Mouse (Mus musculus) urinary bladder, adult 18-20 months (tissue): ENCODE results near the gene Pcgf3.
"Not testable (repeated sequence)": the region's sequence is repeated elsewhere in the genome, so short reads cannot be mapped to it uniquely, and the experiment has no call there.

Experiments
- DNase-seq, 2 experiments: peaks; one replicate each; pipeline ENCODE4 v3.0.0; 2022; ENCODE audit warnings: low spot score in 2 of 2, mixed read lengths in 2 of 2

Pcgf3 gene

DNA sequence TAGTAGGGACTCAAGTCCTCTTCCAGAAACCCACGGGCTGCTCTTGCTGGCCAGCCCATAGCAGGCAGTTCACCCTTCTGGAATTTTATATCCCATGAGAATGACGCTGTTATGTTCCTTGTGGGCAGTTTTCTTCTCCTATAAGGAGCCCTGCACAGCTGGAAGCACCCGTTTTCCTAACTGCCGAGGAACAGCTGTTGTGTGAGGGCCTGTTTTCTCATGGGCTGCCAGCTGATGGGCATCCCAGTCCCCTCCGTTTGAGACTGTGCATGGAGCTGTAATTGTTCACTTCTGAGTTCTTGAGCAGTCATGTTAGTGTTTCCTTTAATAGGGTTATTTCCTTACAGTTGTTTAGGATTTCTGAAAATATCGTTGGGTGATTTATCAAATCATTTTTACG is 8.6 kb downstream of the Pcgf3 start:
- no peak for DNase-seq

DNA sequence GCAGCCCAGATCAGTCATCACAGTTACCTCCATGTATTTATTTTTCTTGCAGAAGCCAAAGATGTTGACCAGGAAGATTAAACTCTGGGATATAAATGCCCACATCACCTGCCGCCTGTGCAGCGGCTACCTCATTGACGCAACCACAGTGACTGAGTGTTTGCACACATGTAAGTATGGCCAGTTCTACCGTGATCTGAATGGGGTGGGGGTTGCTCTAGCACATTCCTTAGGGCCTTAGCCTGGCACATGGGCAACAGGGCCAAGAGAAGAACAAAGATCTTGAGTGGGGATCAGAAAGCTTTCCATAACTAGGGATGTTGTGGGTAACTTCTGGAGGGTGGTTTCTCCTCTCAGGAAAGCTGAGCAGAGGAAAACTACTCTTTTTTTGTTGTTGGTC is 12.7 kb downstream of the Pcgf3 start:
- DNase-seq = no peak

DNA sequence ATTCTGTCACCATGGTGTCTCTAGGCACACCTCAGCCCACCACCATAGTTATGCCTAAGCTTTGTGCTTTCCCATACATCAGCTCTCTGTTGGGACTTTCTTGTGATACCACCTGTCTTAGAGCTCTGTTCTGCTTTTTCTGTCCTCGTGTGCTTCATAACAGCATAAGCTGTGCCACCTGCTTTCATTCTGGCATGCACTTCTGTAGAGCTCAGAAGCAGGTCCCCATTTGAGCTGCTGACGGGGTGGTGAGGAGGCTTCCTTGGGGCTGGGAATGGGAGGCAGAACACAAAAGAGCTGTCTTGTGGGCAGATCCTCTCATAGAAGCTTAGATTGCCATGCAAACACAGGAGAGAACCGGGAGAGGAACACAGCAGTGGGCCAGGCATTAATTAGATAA is 14.9 kb downstream of the Pcgf3 start:
- DNase-seq = no peak

DNA sequence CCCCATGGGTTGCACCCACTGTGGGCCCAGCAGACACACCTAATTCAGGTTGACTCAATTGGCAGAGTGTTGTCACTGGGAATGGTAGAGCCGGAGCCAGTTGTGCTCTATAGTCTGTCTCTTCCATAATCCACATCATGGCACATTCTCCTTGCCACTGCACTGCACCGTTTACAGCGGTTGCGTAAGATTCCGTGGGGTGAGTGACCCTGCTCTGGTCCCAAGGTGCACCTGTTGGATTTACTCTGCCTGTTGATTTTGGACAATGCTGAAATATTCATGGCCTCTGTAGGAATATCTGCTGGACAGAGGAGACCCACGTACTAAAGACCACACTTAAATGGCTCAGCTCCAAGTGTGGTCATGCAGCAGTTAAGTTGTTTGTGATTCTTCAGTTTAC is 22.0 kb downstream of the Pcgf3 start:
- no peak for DNase-seq

DNA sequence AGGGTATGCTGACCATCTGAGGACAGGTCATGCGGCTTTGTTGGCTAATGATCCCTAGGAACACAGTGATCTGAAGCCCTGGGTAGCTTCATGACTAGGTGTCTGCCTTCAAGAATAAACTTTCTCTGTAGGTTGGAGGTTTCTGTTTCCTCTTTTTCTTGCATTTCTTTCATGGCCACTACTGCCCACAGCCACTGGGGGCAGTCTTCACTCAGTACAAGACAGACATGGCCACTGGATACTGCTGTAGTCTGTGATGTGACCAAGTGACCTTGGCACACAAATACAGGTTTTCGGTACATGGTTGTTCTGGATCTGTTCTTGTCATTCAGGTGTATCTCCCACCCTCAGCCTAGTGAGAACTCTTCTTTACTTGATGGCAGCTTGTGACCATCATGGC is 24.2 kb downstream of the Pcgf3 start:
- no peak for DNase-seq

DNA sequence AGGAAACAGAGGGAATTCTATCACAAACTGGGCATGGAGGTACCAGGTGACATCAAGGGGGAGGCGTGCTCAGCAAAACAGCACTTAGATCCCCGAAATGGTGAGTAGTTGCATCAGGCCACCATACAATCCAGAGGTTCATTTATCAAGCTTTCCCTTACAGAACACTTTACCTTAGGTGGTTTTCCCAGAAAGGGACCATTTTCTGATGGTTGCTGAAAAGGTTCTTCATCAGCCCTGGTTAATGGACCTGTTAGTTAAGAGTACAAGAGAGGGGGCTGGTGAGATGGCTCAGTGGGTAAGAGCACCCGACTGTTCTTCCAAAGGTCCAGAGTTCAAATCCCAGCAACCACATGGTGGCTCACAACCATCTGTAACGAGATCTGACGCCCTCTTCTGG is 25.1 kb downstream of the Pcgf3 start:
- not testable (repeated sequence) for DNase-seq

DNA sequence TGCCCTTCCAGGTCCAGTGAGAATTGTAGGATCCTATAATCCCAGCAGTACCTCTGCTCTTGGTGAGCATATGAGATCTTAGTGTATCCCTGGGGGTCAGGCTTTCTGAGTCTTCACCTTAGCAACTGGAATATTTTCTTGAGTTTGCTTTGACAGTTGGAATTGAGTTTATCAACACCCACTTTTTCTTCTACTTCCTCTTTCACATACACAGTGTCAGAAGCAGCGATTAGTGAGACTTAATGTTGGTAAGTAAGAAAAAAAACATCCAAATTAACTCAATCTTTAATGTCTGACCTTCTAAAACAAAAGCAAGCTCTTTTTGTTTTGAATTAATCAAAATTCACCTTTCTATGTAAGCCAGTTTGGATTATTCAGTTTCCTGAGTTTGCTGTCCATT is 40.5 kb downstream of the Pcgf3 start:
- no peak for DNase-seq

DNA sequence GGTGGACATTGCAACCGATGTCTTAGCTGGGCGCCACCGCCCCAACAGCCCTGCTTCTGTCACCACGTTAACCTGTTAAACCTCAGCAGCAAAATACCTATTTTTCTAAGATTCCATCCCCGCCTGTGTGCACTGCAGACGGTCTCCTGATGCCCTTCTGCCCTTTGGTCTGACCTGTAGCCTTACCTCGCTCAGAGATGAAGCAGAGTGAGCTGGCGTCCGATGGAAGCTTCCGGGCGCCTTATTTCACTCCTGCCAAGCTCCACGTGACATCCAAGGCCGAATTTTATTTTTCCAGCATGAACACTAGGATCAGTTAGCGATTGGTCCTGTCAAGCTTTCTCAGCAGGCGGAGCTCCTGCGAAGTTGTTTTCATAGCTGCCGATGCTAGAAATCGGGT is 41.3 kb downstream of the Pcgf3 start:
- DNase-seq = no peak

DNA sequence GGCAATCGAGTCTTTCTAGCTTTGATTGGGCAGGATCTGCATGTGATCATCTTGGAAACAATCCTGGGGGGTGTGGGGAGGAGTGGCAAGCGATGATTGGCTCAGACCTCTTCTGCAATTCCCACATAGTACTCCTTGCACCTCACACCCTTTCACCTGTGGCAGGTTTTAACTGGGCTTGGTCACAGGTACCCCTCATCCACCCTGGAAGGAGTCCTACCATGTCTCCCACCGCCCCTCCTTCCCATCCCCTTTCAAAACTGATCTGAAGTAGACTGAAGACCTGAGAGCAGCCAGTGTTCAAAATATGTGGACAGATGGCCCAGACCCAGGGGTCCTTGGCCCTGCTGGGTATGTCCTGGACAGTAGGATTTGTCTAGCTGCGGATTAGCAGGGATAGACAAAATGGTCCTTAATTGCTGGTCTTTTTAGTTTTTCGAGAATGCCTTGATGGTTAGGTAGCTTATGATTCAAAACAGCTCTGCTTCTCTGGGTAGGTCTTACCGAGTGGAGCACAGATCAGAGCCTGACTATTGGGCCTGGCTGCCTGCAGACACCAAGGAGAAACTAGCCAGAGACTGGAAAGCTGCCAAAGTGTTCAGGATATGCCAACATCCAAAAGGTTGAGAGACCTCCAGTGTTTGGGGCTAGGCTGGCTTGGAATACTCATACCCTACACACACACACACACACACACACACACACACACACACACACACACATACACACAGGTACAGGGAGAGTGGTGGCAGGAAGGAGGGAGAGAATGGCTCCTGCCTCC is 54.7 kb downstream of the Pcgf3 start:
- no peak for DNase-seq

DNA sequence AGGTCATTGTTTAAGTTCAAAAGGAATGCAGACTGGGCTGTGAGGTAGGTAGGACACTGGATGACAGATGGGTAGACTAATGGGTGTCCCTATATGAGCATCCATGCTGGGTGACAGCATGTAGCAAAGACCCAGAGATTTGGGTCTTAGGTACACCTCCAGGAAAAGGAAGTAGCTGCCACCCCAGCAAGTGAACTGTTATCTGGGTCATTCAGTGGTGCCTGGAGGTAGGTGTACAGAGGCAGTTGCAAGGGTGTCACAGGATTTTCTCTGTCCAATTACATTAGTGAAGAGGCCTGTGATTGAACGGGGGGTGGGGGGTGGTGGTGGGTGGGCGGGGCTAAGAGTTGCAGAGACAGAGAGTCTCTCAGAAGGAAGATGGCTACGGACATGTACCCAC is 55.6 kb downstream of the Pcgf3 start:
- no peak for DNase-seq

DNA sequence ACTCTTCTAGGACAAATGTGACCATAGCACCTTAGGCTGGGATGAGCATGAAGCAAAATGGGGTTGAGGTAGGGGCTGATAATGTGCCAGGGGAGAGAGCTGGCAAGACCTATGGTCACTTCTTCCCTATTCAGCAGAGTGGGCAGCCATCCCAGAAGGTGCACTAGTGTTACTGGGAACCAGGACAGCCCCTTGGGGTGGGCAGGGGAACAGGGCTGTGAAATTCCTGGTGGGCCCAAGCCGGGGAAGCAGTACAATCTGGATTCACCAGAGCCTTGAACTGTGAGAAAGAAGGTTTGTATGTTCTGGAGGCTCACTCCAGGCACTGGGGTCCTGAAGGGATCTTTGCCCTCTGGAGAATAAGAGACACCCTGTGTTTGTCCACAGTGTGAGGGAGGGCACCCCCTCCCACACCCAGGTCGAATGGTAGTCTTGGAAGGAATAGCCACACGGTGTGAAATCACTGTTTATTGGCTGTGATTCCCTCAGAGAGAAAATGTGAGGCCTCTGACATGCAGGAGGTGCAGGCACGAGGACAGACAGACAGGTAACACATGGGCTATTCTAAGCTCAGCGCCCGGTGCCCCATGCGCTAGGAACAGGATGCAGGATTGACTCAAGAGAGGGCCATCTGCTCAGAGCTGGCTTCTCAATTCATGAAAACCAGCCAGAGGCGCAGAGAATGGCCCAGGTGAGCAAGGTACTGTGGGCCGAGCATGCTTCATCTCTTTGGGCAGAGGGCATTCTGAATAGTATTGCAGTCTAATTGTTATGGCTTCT is 57.3 kb downstream of the Pcgf3 start:
- no peak for DNase-seq

DNA sequence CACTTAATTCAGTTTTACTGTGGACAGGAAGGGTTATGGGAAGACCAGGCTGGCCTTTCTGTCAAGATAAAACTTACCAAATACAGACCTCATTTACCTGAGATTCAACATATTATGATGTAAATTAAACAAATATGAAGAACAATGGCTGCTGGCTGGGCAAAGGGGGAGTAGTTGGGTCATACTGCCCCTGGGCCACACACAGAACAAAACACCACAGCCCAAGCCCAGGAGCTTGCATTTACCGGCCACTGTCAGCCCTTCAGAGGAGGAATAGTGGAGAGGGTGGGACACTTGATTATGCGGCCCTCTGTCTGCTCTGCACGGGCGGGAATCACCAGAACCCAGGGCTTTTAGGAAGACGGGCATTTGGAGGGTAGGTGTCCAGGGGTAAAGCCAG is 57.9 kb downstream of the Pcgf3 start:
- no peak for DNase-seq

DNA sequence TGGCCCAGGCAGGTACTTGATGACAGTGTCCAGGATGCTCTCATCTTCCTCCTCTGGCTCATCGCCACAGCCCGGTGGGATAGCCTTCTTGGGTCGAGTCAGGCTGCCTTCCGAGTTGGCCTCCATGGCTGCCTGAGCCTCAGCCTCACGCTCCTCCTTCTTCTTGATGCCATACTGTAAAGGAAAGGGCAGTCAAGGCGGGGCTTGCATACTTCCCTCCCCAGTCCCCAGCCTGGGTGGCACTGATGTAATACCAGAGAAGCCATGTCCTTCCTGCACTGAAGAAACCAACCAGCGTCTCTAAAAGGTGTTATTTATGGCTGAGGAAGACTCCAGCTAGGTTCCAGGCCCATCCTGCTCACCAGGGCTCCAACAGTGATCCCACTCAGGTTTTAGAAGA is 59.1 kb downstream of the Pcgf3 start:
- DNase-seq = no peak

DNA sequence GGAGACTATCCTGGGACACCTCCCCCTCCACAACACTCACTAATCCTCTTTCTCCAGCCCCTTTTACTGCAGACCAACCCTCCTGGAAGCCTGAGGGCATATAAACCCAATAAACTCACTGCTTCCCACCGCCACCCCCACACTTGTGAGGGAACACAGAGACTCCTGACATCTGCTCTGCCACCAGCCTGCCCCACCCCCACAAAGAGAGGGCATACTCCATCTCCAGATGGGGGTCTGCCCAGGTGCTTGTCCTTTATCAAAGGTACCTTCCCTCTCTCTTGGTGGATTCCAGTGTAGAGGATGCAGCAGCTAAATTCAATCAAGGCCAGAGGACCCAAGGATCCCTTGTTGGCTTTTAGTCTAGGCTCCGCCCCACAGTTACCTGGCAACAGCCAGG is 60.0 kb downstream of the Pcgf3 start:
- DNase-seq = no peak

DNA sequence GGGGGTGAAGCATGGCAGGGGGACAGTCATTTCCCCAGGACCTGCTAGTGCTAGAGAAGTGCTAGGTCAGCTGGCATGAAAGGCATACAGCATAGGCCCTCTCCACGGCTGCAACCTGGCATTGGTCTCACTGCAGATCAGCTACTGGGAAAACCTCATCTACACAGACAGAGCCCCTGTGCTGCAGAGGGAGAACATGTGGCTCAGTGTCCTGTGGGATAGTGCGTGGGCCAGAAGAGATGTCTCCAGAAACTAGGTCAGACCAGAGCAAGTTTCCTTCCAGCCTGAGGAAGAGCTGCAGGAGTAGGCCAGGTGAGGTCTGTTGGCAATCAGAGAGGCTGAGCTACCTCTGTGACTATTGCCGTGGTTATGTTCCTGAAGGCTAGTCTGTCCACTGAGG is 60.9 kb downstream of the Pcgf3 start:
- DNase-seq = no peak

DNA sequence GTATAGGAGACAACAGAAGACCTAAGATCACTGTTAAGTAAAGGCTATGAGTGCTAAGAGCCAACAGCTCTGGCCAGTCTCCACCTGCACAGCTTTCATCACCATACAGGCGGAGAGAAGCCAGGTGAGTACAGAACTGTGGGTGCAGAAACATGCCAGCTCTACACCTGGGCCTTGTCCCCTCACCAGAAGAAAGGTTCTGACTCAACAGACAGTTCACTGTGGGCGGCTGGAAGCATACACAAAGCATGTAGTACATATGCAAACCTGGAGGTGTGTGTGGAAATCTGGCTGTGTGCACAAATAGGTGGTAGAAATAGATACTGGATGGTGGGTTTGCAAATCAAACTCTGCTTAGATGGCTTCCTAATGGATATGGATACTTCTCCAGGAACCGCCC is 61.6 kb downstream of the Pcgf3 start:
- no peak for DNase-seq

DNA sequence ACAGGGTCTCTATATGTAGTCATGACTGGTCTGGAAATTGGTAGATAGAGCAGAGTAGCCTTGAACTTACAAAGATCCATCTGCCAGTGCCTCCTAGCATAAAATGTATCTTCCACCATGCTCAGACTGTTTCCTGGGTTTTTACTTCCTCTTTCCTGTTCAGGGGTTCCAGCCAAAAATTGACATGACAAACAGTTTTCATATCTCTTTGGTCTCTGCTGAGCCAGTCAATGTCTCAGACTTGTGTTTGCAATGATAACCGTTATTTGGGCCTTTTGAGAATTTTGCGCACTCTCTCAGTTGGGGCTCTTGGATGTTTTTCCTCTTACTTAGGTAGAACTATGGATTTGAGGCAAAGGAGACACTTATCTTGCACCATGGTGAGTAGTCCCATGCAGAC is 73.2 kb downstream of the Pcgf3 start:
- DNase-seq = no peak

DNA sequence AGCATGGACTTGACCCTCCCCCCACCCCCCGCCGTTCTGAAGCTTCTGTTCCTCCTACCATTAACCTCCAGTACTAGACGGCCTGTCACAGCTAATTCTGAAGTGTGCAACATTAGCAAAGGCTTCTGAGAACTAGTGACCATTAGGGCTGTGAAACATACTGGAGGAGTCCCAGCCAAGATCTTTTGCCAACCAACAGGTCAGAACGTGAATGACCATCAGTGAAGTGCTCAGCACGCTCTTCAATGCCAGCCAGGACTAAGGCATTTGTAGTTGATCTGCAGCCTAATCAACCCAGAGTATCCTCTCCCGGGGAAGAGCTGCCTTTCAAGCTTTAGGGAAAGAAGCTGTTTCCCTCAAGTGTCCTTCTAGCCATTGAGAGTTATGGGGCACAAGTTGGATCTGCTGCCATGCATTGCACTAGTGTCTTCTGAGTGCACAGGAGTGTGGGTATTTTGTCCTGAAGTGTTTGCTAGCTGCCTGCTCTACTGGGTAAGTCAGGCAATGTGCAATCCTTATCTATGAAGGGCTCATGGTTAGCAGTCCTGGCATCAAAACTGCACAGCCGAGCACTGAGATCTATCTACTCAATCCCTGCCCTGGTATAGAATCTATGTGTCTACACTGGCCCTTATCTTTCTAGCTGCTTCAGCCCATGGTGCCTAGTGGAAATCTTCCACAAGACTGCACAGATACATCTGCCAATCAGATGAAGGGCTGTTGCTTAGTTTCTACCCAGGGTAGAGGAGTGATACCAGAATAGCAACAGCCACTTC is 82.7 kb downstream of the Pcgf3 start:
- no peak for DNase-seq

DNA sequence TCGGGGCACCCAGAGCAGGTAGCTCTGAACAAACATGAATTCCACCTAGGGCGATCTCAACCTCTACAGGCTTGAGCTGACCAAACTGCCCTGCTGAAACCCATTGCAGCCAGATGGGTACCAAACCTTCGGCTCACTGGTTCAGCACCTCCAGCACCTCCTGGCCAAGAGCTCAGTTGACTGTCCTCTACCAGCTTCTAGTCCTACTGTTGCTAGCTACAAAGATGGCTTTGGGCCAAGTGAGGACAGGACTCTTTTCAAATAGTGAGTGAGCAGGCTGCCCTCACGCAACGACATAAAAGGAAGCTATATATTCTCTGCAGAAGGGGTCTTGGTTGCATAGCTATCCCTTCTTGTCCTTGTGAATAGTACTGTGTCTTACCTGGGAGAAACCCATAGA is 86.6 kb downstream of the Pcgf3 start:
- no peak for DNase-seq

DNA sequence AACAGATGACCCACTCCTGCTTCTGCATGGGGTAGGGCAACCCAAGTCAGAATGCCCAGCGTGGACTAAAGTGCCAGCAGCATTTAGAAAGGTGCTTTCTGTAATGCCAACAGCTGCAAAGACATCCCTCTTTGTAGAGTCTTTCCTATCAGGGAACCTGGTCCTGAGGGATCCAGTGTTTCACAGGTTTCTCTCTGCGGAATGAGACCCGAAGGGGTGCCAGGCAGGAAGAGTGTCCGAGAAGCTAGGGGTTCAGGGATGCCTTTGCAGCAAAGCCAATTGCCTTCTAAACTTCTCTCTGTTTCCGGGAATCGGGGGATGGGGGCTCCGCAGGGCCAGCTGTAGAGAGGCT is 88.1 kb downstream of the Pcgf3 start:
- DNase-seq = no peak

DNA sequence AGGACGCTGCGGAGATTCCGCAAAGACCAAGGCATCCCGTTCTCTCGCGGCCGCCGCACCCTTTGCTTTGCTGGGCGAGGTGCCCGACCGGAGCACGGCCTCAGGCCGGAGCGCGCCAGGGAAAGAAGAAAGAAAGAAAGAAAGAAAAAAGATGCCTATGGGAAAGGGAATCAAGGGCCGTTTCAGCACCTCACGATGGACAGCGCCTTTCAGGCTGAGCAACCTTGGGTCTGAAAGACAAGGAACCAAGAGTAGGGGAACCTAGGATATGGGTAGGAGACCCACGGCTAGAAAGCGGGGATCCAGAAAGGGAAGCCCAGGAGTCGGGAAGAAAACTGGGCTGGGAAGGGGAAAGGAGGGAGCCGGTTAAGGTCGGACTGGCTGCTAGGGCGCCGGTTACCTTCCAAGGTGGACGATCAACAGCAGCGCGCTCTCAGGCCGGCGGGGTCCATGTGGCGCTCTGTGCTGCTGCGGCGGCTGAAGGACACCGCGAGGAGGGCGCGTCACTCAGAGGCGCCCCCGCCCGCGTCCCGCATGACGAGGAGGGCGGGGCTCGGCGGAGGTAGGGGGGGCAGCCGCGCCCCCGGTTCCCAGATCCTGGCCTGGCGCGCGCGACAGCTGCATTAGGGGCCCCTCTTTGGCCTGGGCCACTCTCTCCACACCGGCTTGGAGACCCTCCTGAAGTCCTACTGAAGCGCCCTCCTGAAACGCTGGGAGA is 88.6 kb downstream of the Pcgf3 start, which contains the start of gene Cplx1:
TSS of gene Cplx1 (minus strand) at position 536 of the 718 bp plus-strand sequence.
- peak in 1 of 2 experiments; percentile 56 for DNase-seq

DNA sequence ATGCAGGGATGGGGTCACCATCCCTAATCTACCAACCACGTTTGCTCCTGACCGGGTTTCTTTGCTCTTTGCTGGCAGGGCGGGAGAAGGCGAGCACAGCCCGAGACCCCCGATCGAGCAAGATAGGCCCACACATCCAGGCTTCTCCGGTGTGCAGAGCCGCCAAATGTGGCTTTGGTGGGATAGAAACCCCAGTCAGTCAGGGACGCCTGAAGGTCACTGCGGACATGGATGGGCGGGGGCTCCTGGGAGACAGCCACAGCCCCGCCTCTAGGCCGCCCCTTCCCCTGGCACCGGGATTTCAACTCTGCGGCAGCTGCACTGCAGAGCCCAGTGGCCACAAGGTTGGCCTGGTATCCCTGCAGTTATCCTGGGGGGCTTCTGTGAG is 89.2 kb downstream of the Pcgf3 start:
- no peak for DNase-seq
